Mouse (Mus musculus): ENCODE measurements around the gene Kcna6.

DNA sequence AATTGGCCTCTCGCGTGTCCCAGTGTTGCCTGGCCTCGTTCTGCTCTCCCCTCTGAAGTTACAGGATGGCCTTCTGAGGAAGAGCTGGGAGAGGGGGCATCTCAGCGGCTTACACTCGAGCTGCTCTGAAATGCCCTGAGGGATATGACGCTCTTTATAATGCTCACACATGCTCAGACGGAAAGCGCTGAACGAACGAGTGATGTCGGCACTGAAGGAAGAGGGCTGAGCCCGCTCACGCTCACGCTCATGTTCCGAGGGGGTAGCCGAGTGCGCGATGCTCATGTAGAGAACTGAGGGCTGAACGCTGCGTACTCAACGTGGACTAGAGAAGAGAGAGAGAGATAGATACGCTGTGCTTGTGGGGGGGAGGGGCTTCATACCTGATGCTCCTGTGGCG lies 39.3 kb downstream of the Kcna6 start:
- no peak for TF ChIP-seq CTCF (IDR thresholded peaks at IDR 0.05; ENCODE audit: borderline replicate concordance, control insufficient read depth, extremely low read depth, insufficient read depth, low read length, poor library complexity)
- TF ChIP-seq POLR2A (IDR thresholded peaks at IDR 0.05; ENCODE audit: control insufficient read depth, extremely low read depth, insufficient read depth, low read length, poor library complexity): no peak

All from thymus, adult 2 months (tissue).